Mouse (Mus musculus): ENCODE measurements around the gene Tsr1.

Tsr1 gene

GRCm38 (mm10) chr11:74897678-74898516, at the start of gene Tsr1:
Tsr1 (plus strand) TSS chr11:74898071.
- DNase-seq (ENCODE audit: low read depth, low spot score), result peak; percentile 98

- no peak for DNase-seq (ENCODE audit: low read depth, low spot score)
Observed at GRCm38 (mm10) chr11:74850998-74851661, 46.7 kb upstream of the Tsr1 start.

- no peak for DNase-seq (ENCODE audit: low read depth, low spot score)
Observed at GRCm38 (mm10) chr11:74857756-74858155, 40.1 kb upstream of the Tsr1 start.

- DNase-seq (ENCODE audit: low read depth, low spot score), result no peak
Observed at GRCm38 (mm10) chr11:74862129-74862528, 35.7 kb upstream of the Tsr1 start.

- DNase-seq (ENCODE audit: low read depth, low spot score), result no peak
Observed at GRCm38 (mm10) chr11:74863471-74863870, 34.4 kb upstream of the Tsr1 start.

GRCm38 (mm10) chr11:74864421-74864820, 33.5 kb upstream of the Tsr1 start:
- no peak for DNase-seq (ENCODE audit: low read depth, low spot score)

- DNase-seq (ENCODE audit: low read depth, low spot score), result no peak
Observed at GRCm38 (mm10) chr11:74865252-74865651, 32.6 kb upstream of the Tsr1 start.

GRCm38 (mm10) chr11:74866640-74867039, 31.2 kb upstream of the Tsr1 start:
- peak; percentile 95 for DNase-seq (ENCODE audit: low read depth, low spot score)

- DNase-seq (ENCODE audit: low read depth, low spot score), result peak; percentile 96
Observed at GRCm38 (mm10) chr11:74867181-74867580, 30.7 kb upstream of the Tsr1 start.

- no peak for DNase-seq (ENCODE audit: low read depth, low spot score)
Observed at GRCm38 (mm10) chr11:74868046-74868760, 29.7 kb upstream of the Tsr1 start.

- DNase-seq (ENCODE audit: low read depth, low spot score), result no peak
Observed at GRCm38 (mm10) chr11:74869603-74870002, 28.3 kb upstream of the Tsr1 start.

GRCm38 (mm10) chr11:74870544-74870943, 27.3 kb upstream of the Tsr1 start:
- DNase-seq (ENCODE audit: low read depth, low spot score), result no peak

GRCm38 (mm10) chr11:74870991-74871622, 26.8 kb upstream of the Tsr1 start:
- peak; percentile 87 for DNase-seq (ENCODE audit: low read depth, low spot score)

- DNase-seq (ENCODE audit: low read depth, low spot score), result peak; percentile 92
Observed at GRCm38 (mm10) chr11:74874630-74875029, 23.2 kb upstream of the Tsr1 start.

- DNase-seq (ENCODE audit: low read depth, low spot score), result peak; percentile 93
Observed at GRCm38 (mm10) chr11:74876801-74877200, 21.1 kb upstream of the Tsr1 start.

GRCm38 (mm10) chr11:74880999-74881398, 16.9 kb upstream of the Tsr1 start:
- peak; percentile 67 for DNase-seq (ENCODE audit: low read depth, low spot score)

GRCm38 (mm10) chr11:74881979-74882378, 15.9 kb upstream of the Tsr1 start:
- DNase-seq (ENCODE audit: low read depth, low spot score), result peak; percentile 78

GRCm38 (mm10) chr11:74883098-74883497, 14.8 kb upstream of the Tsr1 start:
- DNase-seq (ENCODE audit: low read depth, low spot score), result peak; percentile 92

GRCm38 (mm10) chr11:74894619-74895018, 3.3 kb upstream of the Tsr1 start:
- DNase-seq (ENCODE audit: low read depth, low spot score), result peak; percentile 58

- peak; percentile 75 for DNase-seq (ENCODE audit: low read depth, low spot score)
Observed at GRCm38 (mm10) chr11:74895980-74896900, 1.6 kb upstream of the Tsr1 start.
